Mouse (Mus musculus): ENCODE data around the gene Prnp. TPM values are rescaled to one million over a fixed set of nuclear protein-coding genes. Genes with fewer than 3 reads are reported as not detected.

Prnp gene
- 47.0 and 49.2 TPM in 2 replicates for polyA plus RNA-seq (2016; fragmentation: Nextera tagmentation; extraction: Ambion mirVana)

DNA sequence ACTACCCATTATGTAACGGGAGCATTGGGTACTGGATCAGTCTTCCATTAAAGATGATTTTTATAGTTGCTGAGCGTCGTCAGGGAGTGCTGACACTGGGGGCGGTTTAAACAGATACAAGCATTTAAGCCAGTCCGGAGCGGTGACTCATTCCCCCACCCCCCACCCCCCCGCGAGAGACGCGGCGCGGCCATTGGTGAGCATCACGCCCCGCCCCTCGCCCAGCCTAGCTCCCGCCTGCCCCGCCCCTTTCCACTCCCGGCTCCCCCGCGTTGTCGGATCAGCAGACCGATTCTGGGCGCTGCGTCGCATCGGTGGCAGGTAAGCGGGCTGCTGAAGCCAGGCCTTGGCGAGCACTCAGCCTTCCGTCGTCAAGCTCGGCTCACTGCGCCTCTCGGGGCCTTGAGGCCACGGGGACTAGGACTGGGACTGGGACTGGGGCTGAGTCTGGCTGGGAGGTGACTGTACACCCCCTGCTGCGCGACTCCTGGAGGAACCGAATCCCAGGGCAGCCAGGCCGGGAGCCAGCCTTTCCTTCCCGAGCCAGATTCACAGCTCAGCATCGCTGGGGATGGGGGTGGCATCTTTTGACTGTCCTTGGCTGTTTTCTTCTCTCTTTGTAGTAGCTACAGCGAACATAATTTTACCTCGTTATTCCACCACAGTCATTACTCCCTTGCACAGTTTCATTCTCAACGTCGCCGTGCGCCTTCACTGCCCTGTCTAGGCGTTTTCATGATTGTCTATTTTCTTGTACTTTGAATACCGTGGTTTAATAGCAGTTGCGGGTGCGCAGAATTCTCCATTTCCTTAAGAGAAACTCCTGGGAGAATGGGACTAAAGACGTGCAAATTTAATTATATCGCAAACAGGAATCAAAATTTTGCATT, at the start of gene Prnp, which contains the start of gene Prn:
TSS of gene Prnp (plus strand) at position 246 of the 890 bp plus-strand sequence.
TSS of gene Prn (plus strand) at position 275 of the 890 bp plus-strand sequence.
- H3K36me3 ChIP-seq = no peaks in the 10 kb centered on the region
- peak within 1 kb of the TSS; percentile 64 for H3K4me2 ChIP-seq (replicated peaks)
- H3K9ac ChIP-seq = peak within 1 kb of the TSS; percentile 72
- no peaks in the 10 kb centered on the region for H3K27me3 ChIP-seq
- H3K4me3 ChIP-seq = peak within 1 kb of the TSS; percentile 70
- peak; percentile 89 for ATAC-seq (ENCODE audit: insufficient number of reproducible peaks, insufficient read depth, low FRiP score, low TSS enrichment)
- H3K9me3 ChIP-seq = no peaks in the 10 kb centered on the region
- peak within 1 kb of the TSS; percentile 76 for H3K27ac ChIP-seq
- WGBS = 6% methylated on average over 50 of the region's 52 CpGs
- H3K4me1 ChIP-seq = peaks cover 12% of the 10 kb centered on the region; the same call in 1 of the 2 replicates

DNA sequence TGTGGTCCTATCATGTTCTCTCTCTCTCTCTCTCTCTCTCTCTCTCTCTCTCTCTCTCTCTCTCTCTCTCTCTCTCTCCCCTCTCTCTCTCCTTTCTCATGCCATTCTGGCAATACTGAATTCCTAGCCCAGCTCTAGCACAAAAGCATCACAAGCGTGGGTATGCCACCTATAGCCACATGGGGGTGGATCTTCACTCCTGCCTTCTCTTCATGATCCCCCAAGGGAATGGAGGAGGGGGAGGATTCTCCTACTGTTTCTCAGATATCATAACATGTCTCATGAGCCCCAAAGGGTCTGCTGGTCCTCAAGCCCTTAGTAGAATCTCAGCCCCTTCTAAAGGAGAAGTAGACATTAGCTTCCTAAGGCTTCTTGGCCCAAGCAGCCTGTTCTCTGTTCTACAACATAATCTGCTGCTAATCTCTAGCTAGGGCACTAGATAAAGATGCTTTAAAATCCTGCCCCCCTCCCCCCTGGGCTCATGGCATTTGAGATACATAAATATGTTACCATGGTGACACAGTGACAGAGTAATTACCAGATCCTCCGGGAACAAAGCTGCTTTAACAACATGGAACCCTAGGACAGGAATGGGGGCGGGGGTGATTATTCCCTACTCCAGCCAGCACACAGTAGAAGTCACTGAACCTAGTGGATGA, 47.0 kb upstream of the Prnp start:
- Histone ChIP-seq H3K4me1 (0 out of 2 replicates have a peak, but pooled peaks cover 6% of the 10 kb centered on the region), H3K9ac (no peak overlapping the region), H3K4me3 (no peak overlapping the region), H3K27ac (no peak overlapping the region), H3K36me3 (no peaks in the 10 kb centered on the region), H3K4me2 (replicated peaks) (no peak overlapping the region), H3K9me3 (no peaks in the 10 kb centered on the region), H3K27me3 (no peaks in the 10 kb centered on the region)
- ATAC-seq (ENCODE audit: insufficient number of reproducible peaks, insufficient read depth, low FRiP score, low TSS enrichment) = no peak
- WGBS = 62% methylated on average over 3 of the region's 3 CpGs

DNA sequence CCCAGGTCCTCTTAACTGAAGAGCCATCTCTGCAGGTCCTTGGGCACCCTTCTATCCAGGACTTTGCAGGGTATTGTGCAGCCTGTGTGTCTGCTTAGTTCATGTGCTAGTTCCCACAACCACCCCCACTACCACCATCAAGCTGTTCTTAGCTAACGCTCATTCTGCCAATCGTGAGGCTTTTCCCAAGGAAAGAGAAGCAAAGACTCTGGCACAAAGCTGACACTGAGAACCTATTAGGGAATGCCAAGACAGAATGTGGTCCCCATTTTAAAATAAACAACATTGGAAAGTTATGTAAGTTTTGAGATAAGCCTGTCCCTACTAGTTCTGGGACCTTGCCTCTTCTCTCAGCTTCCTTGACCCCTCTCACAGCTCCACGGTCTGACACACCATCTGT, 46.3 kb upstream of the Prnp start:
- Histone ChIP-seq H3K9ac (no peak overlapping the region), H3K27me3 (no peaks in the 10 kb centered on the region), H3K4me3 (no peak overlapping the region), H3K27ac (no peak overlapping the region), H3K4me2 (replicated peaks) (no peak overlapping the region), H3K36me3 (no peaks in the 10 kb centered on the region), H3K9me3 (no peaks in the 10 kb centered on the region), H3K4me1 (0 out of 2 replicates have a peak, but pooled peaks cover 6% of the 10 kb centered on the region)
- 73% methylated on average over 3 of the region's 3 CpGs for WGBS
- ATAC-seq (ENCODE audit: insufficient number of reproducible peaks, insufficient read depth, low FRiP score, low TSS enrichment) = no peak

DNA sequence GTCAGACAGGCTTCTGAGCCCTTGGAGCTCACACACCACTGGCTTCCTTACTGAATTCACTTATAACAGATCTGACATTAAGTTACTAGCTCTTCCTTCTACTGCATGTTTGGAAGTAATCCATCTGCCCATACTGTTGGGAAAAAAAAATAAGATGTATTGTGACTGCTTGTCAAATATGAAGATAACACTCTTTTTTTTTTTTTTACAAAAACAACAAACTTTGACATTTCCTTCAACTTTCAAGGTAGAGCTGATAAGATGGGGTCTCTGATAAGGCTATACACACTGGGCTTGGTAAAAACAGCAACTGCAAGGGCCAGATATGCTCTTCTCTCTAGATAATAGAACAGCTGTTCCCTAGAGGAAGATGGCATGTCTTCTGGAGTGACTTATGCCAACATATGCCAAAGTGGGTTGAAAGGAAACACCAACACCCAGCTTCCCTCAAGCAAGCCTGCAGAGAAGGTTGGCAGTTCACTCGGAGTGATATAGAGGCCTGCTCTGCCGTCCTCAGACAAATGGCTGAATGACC, 45.4 kb upstream of the Prnp start:
- no peak for ATAC-seq (ENCODE audit: insufficient number of reproducible peaks, insufficient read depth, low FRiP score, low TSS enrichment)
- no peak overlapping the region for H3K4me2 ChIP-seq (replicated peaks)
- H3K4me3 ChIP-seq = no peak overlapping the region
- no peaks in the 10 kb centered on the region for H3K27me3 ChIP-seq
- H3K27ac ChIP-seq = no peak overlapping the region
- no peaks in the 10 kb centered on the region for H3K9me3 ChIP-seq
- 0 out of 2 replicates have a peak, but pooled peaks cover 6% of the 10 kb centered on the region for H3K4me1 ChIP-seq
- WGBS = 86% methylated on average over 2 of the region's 2 CpGs
- H3K36me3 ChIP-seq = no peaks in the 10 kb centered on the region
- no peak overlapping the region for H3K9ac ChIP-seq

DNA sequence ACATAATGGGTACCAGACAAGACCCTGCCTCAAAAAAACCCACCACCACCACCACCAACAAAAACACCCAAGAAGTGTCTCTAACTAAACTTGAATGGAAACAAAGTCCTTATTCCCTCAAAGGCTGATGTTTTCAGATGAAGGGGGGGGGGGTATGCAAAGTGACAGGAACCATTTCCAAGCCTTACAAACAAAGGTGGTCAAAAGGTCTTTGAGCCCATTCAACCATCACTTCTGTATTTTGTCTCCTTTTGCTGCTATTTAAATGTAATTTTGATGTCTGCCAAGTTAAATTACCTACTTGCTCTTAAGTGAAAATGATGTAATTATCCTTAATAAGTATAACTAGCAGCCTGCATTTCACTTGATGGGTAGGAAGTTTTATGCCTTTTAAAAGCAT, 43.1 kb upstream of the Prnp start:
- no peak overlapping the region for H3K4me3 ChIP-seq
- no peak overlapping the region for H3K27ac ChIP-seq
- H3K9me3 ChIP-seq = no peaks in the 10 kb centered on the region
- H3K4me1 ChIP-seq = 0 out of 2 replicates have a peak, but pooled peaks cover 6% of the 10 kb centered on the region
- H3K36me3 ChIP-seq = no peaks in the 10 kb centered on the region
- no peaks in the 10 kb centered on the region for H3K27me3 ChIP-seq
- no peak overlapping the region for H3K4me2 ChIP-seq (replicated peaks)
- H3K9ac ChIP-seq = no peak overlapping the region
- no peak for ATAC-seq (ENCODE audit: insufficient number of reproducible peaks, insufficient read depth, low FRiP score, low TSS enrichment)

DNA sequence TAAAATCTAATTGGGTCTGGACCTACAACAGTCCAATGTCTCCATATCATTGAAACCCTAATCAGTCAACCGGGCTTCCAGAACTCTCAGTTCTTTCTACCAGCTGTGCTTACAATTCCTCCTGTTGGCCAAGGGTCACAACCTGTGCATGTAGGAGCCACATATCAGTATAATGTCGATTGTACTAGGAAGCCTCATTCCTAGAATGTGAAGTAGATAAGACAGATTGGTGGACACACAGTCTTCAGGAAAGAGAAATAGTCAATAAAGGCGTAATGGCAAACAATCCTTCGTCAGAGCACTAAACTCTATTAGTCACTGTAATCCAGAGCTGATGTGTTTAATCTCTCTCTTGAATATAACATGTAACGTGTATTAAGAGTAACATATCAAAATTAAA, 40.7 kb upstream of the Prnp start:
- Histone ChIP-seq H3K27me3 (no peaks in the 10 kb centered on the region), H3K27ac (no peak overlapping the region), H3K9ac (no peak overlapping the region), H3K36me3 (no peaks in the 10 kb centered on the region), H3K4me3 (no peak overlapping the region), H3K9me3 (no peaks in the 10 kb centered on the region), H3K4me1 (0 out of 2 replicates have a peak, but pooled peaks cover 2% of the 10 kb centered on the region), H3K4me2 (replicated peaks) (no peak overlapping the region)
- WGBS = 86% methylated on average over 5 of the region's 5 CpGs
- no peak for ATAC-seq (ENCODE audit: insufficient number of reproducible peaks, insufficient read depth, low FRiP score, low TSS enrichment)

DNA sequence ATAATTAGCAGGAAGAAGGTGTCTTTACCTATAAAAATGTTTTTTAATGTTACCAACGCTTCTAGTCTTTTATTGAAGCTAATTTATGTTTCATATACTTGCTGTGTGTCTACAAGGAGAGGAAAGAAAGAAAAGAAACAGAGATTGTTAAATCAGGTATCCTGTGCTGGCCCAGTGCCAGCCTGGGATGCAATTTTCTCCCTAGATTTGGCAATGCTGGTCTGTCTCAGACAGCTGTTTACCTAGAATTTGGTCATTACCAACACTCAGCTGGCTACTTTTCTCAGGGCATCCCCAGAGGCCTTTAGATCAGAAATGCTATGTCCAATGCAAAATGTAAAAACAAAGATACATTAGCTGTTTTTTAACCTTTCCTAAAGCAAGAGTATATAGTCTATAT, 36.4 kb upstream of the Prnp start:
- H3K4me1 ChIP-seq = no peaks in the 10 kb centered on the region
- no peaks in the 10 kb centered on the region for H3K27me3 ChIP-seq
- no peak overlapping the region for H3K4me2 ChIP-seq (replicated peaks)
- no peak overlapping the region for H3K9ac ChIP-seq
- 63% methylated on average over 1 of the region's 1 CpGs for WGBS
- H3K27ac ChIP-seq = no peak overlapping the region
- H3K9me3 ChIP-seq = no peaks in the 10 kb centered on the region
- no peak for ATAC-seq (ENCODE audit: insufficient number of reproducible peaks, insufficient read depth, low FRiP score, low TSS enrichment)
- H3K4me3 ChIP-seq = no peak overlapping the region
- H3K36me3 ChIP-seq = no peaks in the 10 kb centered on the region

DNA sequence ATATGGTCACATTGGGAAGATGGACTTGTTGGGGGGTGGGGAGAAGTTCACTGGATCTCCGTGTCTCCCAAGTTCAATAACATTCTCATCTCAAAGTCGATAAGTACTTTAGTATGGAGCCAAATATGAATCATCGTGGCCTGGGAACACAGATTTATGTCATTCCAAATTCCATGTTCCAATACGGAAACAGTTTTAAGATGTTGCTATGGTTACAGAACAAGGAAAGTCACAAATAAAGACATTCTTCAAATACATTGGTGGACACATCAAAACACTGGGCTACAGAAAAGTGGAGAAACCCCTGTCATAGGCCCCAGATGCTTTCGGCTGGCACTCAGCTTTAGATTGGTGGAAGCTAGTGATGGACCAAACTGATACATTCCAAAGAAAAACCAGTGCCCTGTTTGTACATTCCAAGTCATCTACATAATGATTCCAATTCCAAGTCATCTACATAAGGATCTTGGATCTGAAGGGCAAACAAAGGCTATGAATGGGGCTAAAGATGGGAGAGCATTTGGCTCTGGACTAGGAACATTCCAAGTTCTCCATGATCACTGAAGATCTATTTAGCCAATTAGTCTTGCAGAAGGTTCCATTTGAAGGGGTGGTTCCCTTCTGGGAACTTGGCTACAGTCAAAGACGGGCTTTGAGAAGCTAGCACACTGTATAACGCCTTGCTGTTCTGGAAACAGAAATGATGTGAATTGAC, 33.0 kb upstream of the Prnp start:
- Histone ChIP-seq H3K9ac (no peak overlapping the region), H3K27ac (no peak overlapping the region), H3K36me3 (no peaks in the 10 kb centered on the region), H3K9me3 (no peaks in the 10 kb centered on the region), H3K27me3 (no peaks in the 10 kb centered on the region), H3K4me1 (no peaks in the 10 kb centered on the region), H3K4me2 (replicated peaks) (no peak overlapping the region), H3K4me3 (no peak overlapping the region)
- ATAC-seq (ENCODE audit: insufficient number of reproducible peaks, insufficient read depth, low FRiP score, low TSS enrichment) = no peak
- WGBS = 90% methylated on average over 7 of the region's 7 CpGs

DNA sequence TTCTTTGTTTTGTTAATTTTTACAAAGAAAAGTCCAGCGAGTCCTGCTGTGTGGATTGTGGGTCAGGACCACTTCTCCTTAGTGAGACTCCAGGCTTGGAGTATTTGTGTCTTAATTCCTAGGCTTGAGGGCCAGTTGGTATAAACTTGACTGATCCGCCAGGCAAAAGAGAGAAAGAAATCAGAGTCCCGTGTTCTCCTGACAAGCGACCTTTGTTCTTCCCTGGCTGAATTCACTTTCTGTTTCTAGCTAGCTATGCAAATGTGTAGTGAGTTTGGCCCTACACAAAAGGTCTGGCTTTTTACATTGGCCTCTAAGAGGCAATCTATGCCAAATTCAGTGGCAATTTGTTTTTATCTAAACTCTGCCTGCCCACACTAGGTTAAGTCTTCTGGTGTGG, 28.0 kb upstream of the Prnp start:
- no peak for ATAC-seq (ENCODE audit: insufficient number of reproducible peaks, insufficient read depth, low FRiP score, low TSS enrichment)
- no peaks in the 10 kb centered on the region for H3K4me1 ChIP-seq
- no peak overlapping the region for H3K27ac ChIP-seq
- H3K27me3 ChIP-seq = no peaks in the 10 kb centered on the region
- H3K4me3 ChIP-seq = no peak overlapping the region
- H3K4me2 ChIP-seq (replicated peaks) = no peak overlapping the region
- no peak overlapping the region for H3K9ac ChIP-seq
- no peaks in the 10 kb centered on the region for H3K9me3 ChIP-seq
- no peaks in the 10 kb centered on the region for H3K36me3 ChIP-seq
- 54% methylated on average over 4 of the region's 4 CpGs for WGBS

DNA sequence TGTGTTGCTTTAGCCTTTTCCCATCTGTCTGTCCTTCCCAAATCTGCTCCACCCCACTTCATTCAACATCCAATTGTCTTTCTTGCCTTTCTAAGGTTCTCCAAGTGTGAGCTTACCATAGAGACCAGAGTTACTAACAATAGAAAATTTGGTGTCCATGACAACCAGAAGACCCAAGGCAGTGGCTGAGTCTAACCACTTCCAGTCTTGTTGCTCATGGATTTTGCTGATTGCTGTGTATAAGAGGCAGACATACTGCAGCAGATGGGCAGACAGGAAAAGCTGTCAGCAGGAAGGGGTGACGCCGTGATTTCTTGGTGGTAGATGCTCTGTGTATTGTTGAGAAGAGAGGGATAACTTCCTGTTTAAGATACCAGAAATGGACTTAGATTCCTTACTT, 26.6 kb upstream of the Prnp start:
- ATAC-seq (ENCODE audit: insufficient number of reproducible peaks, insufficient read depth, low FRiP score, low TSS enrichment) = no peak
- H3K4me1 ChIP-seq = no peaks in the 10 kb centered on the region
- 64% methylated on average over 2 of the region's 2 CpGs for WGBS

DNA sequence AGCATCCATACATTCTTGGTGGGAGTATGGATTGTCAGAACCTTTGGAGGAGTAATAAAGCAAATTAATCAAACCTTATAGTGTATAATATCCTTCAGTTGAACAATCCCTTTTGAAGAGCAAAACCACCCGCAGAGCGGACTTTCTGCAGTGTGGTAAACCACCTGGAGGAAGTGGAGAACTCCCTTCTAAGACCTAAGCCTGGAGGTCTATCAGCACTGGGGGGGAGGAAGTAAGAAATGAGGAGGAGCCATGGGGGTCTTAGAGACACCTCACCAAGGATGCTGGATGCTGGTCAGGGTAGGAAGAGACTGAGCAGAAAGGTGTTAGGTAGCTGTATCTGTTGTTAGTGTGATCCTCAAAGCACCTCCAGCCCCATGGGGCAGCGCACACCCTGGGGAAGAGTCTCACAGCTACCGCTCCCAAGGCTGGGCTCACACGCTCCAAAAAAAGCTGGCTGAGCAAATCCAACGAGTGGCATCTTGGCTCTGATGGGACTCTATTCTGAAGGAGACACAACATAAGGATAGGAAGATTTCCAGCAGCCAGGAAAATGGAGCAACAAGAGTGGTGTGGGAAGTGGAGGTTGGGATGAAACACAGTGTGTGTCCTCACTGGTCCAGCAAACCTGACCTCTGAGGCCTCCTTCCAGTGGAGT, 23.1 kb upstream of the Prnp start:
- WGBS = 82% methylated on average over 6 of the region's 6 CpGs
- H3K4me3 ChIP-seq = no peak overlapping the region
- no peaks in the 10 kb centered on the region for H3K9me3 ChIP-seq
- no peak overlapping the region for H3K4me2 ChIP-seq (replicated peaks)
- H3K9ac ChIP-seq = no peak overlapping the region
- no peaks in the 10 kb centered on the region for H3K36me3 ChIP-seq
- no peaks in the 10 kb centered on the region; the same call in 1 of the 2 replicates for H3K4me1 ChIP-seq
- no peak for ATAC-seq (ENCODE audit: insufficient number of reproducible peaks, insufficient read depth, low FRiP score, low TSS enrichment)
- peaks cover 2% of the 10 kb centered on the region; the same call in 1 of the 2 replicates for H3K27me3 ChIP-seq
- H3K27ac ChIP-seq = no peak overlapping the region

More for the DNA sequence above, 26.6 kb upstream of the Prnp start:
- Histone ChIP-seq H3K36me3 (no peaks in the 10 kb centered on the region), H3K9me3 (no peaks in the 10 kb centered on the region), H3K27ac (no peak overlapping the region), H3K27me3 (no peaks in the 10 kb centered on the region), H3K4me2 (replicated peaks) (no peak overlapping the region), H3K4me3 (no peak overlapping the region), H3K9ac (no peak overlapping the region)
